Mouse (Mus musculus) ES-Bruce4 (cell line): Measurements from ENCODE around the gene Hmgxb4. TPM values are rescaled to one million over a fixed set of nuclear protein-coding genes. Genes with fewer than 3 reads are reported as not detected.

ENCODE experiments used
- H3K27ac ChIP-seq: 2 replicates; pipeline ENCODE4 v1.5.1; 2012; ENCODE audit warnings: low read length, inconsistent platforms; ENCODE audit not compliant: insufficient read depth
- H3K27me3 ChIP-seq: 2 replicates; pipeline ENCODE4 v1.6.1; 2012; ENCODE audit warnings: mild to moderate bottlenecking, low read length, inconsistent platforms; ENCODE audit not compliant: control insufficient read depth, poor library complexity, insufficient read depth, severe bottlenecking
- H3K36me3 ChIP-seq: 2 replicates; pipeline ENCODE4 v1.6.1; 2012; ENCODE audit warnings: inconsistent platforms, mild to moderate bottlenecking, low read length, moderate library complexity; ENCODE audit not compliant: control insufficient read depth, poor library complexity, insufficient read depth, severe bottlenecking
- H3K4me1 ChIP-seq: one replicate; pipeline ENCODE4 v1.8.1; 2011; ENCODE audit warnings: low read length; ENCODE audit not compliant: control insufficient read depth, insufficient read depth
- H3K4me3 ChIP-seq: 2 replicates; pipeline ENCODE4 v1.5.1; 2011; ENCODE audit warnings: low read depth, mild to moderate bottlenecking, low read length
- H3K9ac ChIP-seq: 2 replicates; pipeline ENCODE4 v1.6.1; 2012; ENCODE audit warnings: low read depth, mild to moderate bottlenecking, inconsistent platforms; ENCODE audit not compliant: poor library complexity, severe bottlenecking
- H3K9me3 ChIP-seq: replicated peaks from 2 replicates; pipeline ENCODE4 v1.6.1; 2012; ENCODE audit warnings: mild to moderate bottlenecking, low read length, inconsistent platforms; ENCODE audit not compliant: control insufficient read depth, poor library complexity, insufficient read depth, severe bottlenecking
- CTCF ChIP-seq: IDR thresholded peaks from one replicate; pipeline ENCODE4 v1.8.1; 2011; ENCODE audit warnings: low read depth, low read length
- EP300 ChIP-seq: IDR thresholded peaks from 2 replicates; pipeline ENCODE4 v1.6.1; 2011; ENCODE audit warnings: low read depth, low read length; ENCODE audit not compliant: insufficient read depth
- POLR2A ChIP-seq: IDR thresholded peaks from one replicate; pipeline ENCODE4 v1.8.1; 2011; ENCODE audit warnings: low read length; ENCODE audit not compliant: insufficient read depth
- polyA plus RNA-seq: library from polyadenylated mRNA; stranded (reverse); fragments of >200 nt; gene quantifications from 2 replicates; pipeline ENCODE4 v1.2.4, GENCODE M21; 2011; ENCODE audit warnings: low read depth; ENCODE audit not compliant: missing spikeins, insufficient read depth, insufficient read length

Hmgxb4 gene
- polyA plus RNA-seq, 1 experiment: 112 TPM

DNA sequence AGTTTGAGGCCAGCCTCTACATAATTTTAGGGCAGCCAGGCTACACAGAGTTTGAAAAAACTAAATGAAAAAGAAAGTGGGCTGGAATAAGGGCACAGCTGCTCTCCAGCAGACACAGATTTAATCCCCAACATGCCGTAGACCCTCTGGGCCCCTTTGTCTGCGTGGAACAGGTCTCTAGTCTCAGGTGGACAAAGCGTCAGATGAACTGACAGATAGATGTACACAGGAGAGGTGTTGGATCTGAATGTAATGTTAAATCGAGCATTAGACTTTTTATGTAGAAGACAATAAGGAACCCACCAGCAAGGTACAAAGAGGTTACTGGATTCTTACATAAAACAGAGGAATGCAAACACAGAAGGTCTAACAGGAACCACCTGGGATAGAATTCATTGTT is 32.7 kb downstream of the Hmgxb4 start:
- peaks cover 89% of the 10 kb centered on the region for H3K36me3 ChIP-seq
- H3K27me3 ChIP-seq: no peaks in the 10 kb centered on the region
- H3K9ac ChIP-seq: no peak overlapping the region
- no peaks in the 10 kb centered on the region for H3K4me1 ChIP-seq
- peak overlapping the region; percentile 94 for H3K27ac ChIP-seq
- no peak for TF ChIP-seq POLR2A
- TF ChIP-seq EP300: peak; percentile 79; the same call in 1 of the 2 replicates
- TF ChIP-seq CTCF: no peak
- H3K9me3 ChIP-seq: peaks cover 48% of the 10 kb centered on the region
- H3K4me3 ChIP-seq: no peak overlapping the region

DNA sequence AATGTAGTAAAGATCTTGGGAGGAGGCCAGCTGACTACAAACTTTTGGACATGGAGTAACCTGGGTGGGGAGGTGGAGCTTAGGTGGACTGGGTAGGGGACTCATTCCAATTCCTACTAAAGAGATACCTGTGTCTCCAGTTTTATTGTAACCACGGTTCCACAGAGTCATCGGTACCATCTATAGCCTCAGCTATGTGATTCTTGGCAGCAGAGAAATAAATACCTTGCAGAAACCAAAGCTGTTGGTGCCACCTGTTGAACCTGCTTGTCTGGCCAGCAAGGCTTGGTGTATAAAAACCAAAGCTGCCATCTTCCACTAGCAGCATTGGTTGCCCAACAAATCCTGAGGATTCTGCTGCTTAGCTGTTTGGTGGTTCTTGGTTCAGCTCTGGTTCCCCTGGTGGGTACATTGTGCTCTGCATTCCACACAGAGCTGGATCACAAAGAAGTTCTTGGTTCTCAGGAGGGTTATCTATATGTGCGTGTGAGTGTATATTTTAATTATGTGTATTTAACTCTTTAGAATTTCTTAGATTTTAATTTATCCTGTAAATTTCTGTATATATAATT is 37.4 kb downstream of the Hmgxb4 start:
- no peak for TF ChIP-seq EP300
- no peak for TF ChIP-seq CTCF
- no peak for TF ChIP-seq POLR2A
- peaks cover 53% of the 10 kb centered on the region for H3K36me3 ChIP-seq
- H3K4me1 ChIP-seq: no peaks in the 10 kb centered on the region
- peaks cover 12% of the 10 kb centered on the region for H3K9me3 ChIP-seq
- H3K4me3 ChIP-seq: no peak overlapping the region
- no peaks in the 10 kb centered on the region for H3K27me3 ChIP-seq
- no peak overlapping the region for H3K27ac ChIP-seq
- no peak overlapping the region for H3K9ac ChIP-seq

DNA sequence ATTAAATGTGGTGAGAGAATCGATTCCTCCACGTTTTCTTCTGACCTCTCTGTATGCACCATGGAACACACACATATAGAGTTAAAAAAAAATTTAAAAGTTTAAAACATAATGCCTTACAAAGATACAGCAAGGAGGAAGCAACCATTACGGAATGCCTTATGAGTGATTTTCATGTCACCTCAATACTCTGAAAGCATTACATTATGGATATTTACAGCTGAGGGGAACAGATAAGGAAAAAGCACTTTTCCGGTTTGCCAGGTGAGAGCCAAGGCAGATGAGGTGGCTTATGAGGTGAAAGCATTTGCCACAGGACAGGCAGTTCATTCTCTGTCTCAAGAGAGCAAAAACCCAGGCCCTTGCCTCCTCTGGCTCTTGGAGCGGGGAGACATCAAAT is 39.8 kb downstream of the Hmgxb4 start:
- peaks cover 3% of the 10 kb centered on the region for H3K4me1 ChIP-seq
- peak overlapping the region; percentile 42 for H3K27ac ChIP-seq
- H3K27me3 ChIP-seq: no peaks in the 10 kb centered on the region
- peak overlapping the region; percentile 45 for H3K4me3 ChIP-seq
- no peak overlapping the region for H3K9ac ChIP-seq
- H3K9me3 ChIP-seq: no peaks in the 10 kb centered on the region
- H3K36me3 ChIP-seq: peaks cover 37% of the 10 kb centered on the region
- TF ChIP-seq CTCF (no peak), EP300 (no peak), POLR2A (no peak)

GRCm38 (mm10) chr8:75033511-75034243 is 40.5 kb downstream of the Hmgxb4 start, which contains the start of gene Tom1:
Gene Tom1 (plus strand): TSS chr8:75033705.
- TF ChIP-seq POLR2A: no peak
- Histone ChIP-seq H3K4me3 (peak within 1 kb of the TSS; percentile 74), H3K27ac (peak within 1 kb of the TSS; percentile 42), H3K9me3 (no peaks in the 10 kb centered on the region), H3K27me3 (no peaks in the 10 kb centered on the region), H3K36me3 (peaks cover 30% of the 10 kb centered on the region), H3K9ac (peak within 1 kb of the TSS; percentile 60), H3K4me1 (peaks cover 4% of the 10 kb centered on the region)

DNA sequence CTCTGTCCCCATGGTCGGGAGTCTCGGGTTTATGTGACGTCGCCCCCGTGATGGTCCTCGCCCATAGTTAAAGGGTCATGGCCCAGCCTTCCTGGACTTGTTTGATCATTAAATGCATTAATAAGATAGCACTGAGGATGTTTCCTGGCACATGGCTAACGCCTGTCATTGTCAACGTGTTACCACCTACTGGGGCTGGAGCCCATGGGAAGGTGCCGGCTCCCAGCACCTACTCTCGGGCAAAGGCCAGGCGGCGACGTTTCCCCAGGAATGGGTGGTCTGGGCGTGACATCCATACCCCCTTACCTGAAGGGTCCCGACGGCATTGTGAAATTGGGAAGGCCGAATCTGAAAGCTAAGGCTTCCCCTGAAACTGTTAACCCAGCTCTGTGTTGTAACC is 41.1 kb downstream of the Hmgxb4 start:
- H3K9me3 ChIP-seq: no peaks in the 10 kb centered on the region
- H3K27ac ChIP-seq: no peak overlapping the region
- TF ChIP-seq POLR2A: no peak
- TF ChIP-seq CTCF: no peak

GRCm38 (mm10) chr8:75035640-75036039 is 42.5 kb downstream of the Hmgxb4 start:
- Histone ChIP-seq H3K4me1 (peaks cover 4% of the 10 kb centered on the region), H3K36me3 (peaks cover 11% of the 10 kb centered on the region), H3K27me3 (no peaks in the 10 kb centered on the region), H3K9ac (no peak overlapping the region), H3K9me3 (no peaks in the 10 kb centered on the region), H3K27ac (no peak overlapping the region), H3K4me3 (no peak overlapping the region)
- TF ChIP-seq POLR2A (no peak), CTCF (no peak), EP300 (no peak)

More for the DNA sequence above, 41.1 kb downstream of the Hmgxb4 start:
- H3K4me3 ChIP-seq: peak overlapping the region; percentile 74
- no peaks in the 10 kb centered on the region for H3K27me3 ChIP-seq
- H3K4me1 ChIP-seq: peaks cover 4% of the 10 kb centered on the region
- peaks cover 24% of the 10 kb centered on the region for H3K36me3 ChIP-seq
- H3K9ac ChIP-seq: peak overlapping the region; percentile 60
